Mouse (Mus musculus) kidney, adult 2 months (tissue): ENCODE results near the gene Rps6kb2. TPM values are rescaled to one million over a fixed set of nuclear protein-coding genes. Genes with fewer than 3 reads are reported as not detected.

Experiments used
- DNase-seq: peaks from one replicate; pipeline ENCODE4 v3.0.0; 2021
- H3K27ac ChIP-seq: fragments of 200-500 bp; 2 replicates; pipeline ENCODE4 v1.5.1; 2012; ENCODE audit warnings: low read depth, low read length, control low read depth, inconsistent platforms; ENCODE audit not compliant: insufficient read depth
- H3K27me3 ChIP-seq: fragments of 200-500 bp; replicated peaks from 2 replicates; pipeline ENCODE4 v1.6.1; 2012; ENCODE audit warnings: mild to moderate bottlenecking, moderate library complexity, low read length, inconsistent platforms; ENCODE audit not compliant: control insufficient read depth, insufficient read depth
- H3K36me3 ChIP-seq: fragments of 200-500 bp; 2 replicates; pipeline ENCODE4 v1.6.1; 2012; ENCODE audit warnings: mild to moderate bottlenecking, moderate library complexity, low read length, inconsistent platforms; ENCODE audit not compliant: control insufficient read depth, insufficient read depth
- H3K4me1 ChIP-seq: fragments of 200-500 bp; 2 replicates; pipeline ENCODE4 v1.6.1; 2011; ENCODE audit warnings: low read length; ENCODE audit not compliant: control insufficient read depth, insufficient read depth
- H3K4me3 ChIP-seq: fragments of 200-500 bp; 2 replicates; pipeline ENCODE4 v1.5.1; 2011; ENCODE audit warnings: mild to moderate bottlenecking, low read depth, low read length, control low read depth; ENCODE audit not compliant: insufficient read depth
- CTCF ChIP-seq: fragments of 200-500 bp; conservative IDR thresholded peaks from 2 replicates; pipeline ENCODE4 v1.5.1; 2011; ENCODE audit warnings: low read depth, mild to moderate bottlenecking, control low read depth, low read length, moderate library complexity, mixed read lengths; ENCODE audit not compliant: insufficient read depth, insufficient read length
- POLR2A ChIP-seq: fragments of 200-500 bp; IDR thresholded peaks from one replicate; pipeline ENCODE4 v1.6.1; 2011; ENCODE audit warnings: low read depth, low read length, control low read depth
- WGBS: fragments of 180-500 bp; shearing (Covaris S2); methylation state at CpG from one replicate; pipeline ENCODE4 v1.1.7; 2018; 5-methylcytosine and 5-hydroxymethylcytosine counted together
- polyA plus RNA-seq: library from polyadenylated mRNA; depleted of rRNA; stranded (reverse); fragments of >200 nt; gene quantifications from 2 replicates; pipeline ENCODE4 v1.2.3, GENCODE M21; 2012

Gene Rps6kb2
- polyA plus RNA-seq, 1 experiment: 41.0 TPM

DNA sequence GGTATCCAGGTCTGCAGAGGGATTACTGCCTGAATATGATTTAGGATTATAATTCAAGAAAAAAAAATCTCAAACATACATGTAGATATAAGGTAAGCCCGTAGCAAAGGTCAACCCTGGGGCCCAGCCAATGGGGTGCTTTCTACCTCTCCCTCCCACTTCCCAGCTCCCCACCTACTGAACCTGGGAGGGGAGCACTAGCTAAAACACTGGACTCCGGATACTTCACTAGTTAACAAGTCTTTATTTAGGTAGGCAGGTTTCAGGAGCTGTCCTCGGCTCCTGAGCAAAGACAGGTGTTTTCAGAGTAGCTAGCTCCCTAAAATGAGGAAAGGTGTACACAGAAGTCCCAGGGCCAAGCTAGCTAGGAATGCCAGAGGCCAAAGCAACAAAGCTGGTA, 946 bp upstream of the Rps6kb2 start:
- DNase-seq: no peak
- H3K27me3 ChIP-seq: no peaks in the 10 kb centered on the region
- no peaks in the 10 kb centered on the region for H3K36me3 ChIP-seq
- H3K27ac ChIP-seq: no peak overlapping the region
- no peak overlapping the region for H3K4me3 ChIP-seq
- TF ChIP-seq CTCF: no peak
- H3K4me1 ChIP-seq: peaks cover 7% of the 10 kb centered on the region; the same call in 1 of the 2 replicates
- WGBS: 74% methylated on average over 3 of the region's 3 CpGs

DNA sequence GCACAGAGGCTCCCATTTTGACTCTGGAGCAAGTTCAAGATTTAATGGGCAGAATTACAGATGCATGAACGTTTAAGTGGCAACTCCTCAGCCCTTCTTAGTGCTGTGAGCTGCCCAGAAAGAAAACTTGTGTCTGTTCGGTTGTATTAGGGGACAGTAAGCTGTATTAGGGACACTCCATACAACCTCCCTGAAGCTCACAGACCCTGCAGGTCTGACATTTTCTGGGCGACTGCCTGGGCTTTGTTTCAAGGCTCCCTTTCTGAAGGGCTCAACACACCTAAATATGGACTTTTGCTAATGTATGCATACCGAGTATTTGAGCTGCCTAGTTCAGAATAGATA, 361 bp upstream of the Rps6kb2 start:
- WGBS: 33% methylated on average over 4 of the region's 4 CpGs
- no peak overlapping the region for H3K27ac ChIP-seq

DNA sequence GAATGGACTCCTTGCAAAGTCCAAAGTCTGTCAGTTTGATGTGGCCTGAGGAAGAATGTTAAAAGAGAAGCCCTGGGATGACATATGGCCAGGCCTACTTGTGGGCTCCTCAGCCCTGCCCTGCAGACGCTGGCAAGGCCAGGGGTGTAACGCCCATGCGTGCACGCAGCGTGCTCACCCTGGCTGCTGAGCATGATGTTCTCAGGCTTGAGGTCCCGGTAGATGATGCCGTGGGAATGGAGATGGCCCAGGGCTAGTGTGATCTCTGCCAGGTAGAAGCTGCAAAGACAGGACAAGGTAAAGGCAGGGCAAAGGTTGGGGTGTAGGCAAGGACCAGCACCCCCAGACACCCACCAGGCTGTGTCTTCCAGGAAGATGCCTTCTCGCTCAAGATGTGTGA, 4.1 kb downstream of the Rps6kb2 start:
- Histone ChIP-seq H3K36me3 (no peaks in the 10 kb centered on the region), H3K4me3 (no peak overlapping the region), H3K27ac (no peak overlapping the region), H3K27me3 (no peaks in the 10 kb centered on the region), H3K4me1 (peaks cover 7% of the 10 kb centered on the region; the same call in 1 of the 2 replicates)
- 95% methylated on average over 8 of the region's 8 CpGs for WGBS
- no peak for DNase-seq
- TF ChIP-seq POLR2A (no peak), CTCF (no peak)

More for the DNA sequence above, 361 bp upstream of the Rps6kb2 start:
- TF ChIP-seq CTCF (no peak), POLR2A (no peak)
- no peak for DNase-seq
- H3K4me1 ChIP-seq: peaks cover 7% of the 10 kb centered on the region; the same call in 1 of the 2 replicates
- no peaks in the 10 kb centered on the region for H3K27me3 ChIP-seq
- H3K36me3 ChIP-seq: no peaks in the 10 kb centered on the region
- peak overlapping the region; percentile 81 for H3K4me3 ChIP-seq

DNA sequence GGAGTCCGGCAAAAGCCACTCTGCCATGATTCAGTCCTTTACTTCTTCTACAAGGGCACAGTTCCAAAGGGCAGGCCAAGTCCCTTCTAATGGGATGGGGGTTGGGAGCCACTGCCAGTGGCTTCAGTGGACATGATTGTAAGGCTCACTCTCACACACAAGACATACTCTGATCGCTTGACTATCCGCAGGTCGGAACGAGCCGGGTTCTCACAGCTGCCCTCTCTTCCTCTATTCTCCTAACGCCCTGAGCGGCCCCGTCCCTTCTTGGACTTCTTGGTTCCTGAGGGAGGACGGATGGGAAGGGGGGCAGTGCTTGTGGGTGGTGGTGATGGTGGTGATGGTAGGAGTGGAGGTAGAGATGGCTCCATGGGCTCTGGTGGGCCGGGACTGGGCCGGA, 6.4 kb downstream of the Rps6kb2 start:
- H3K36me3 ChIP-seq: no peaks in the 10 kb centered on the region
- H3K27me3 ChIP-seq: no peaks in the 10 kb centered on the region
- no peak overlapping the region for H3K27ac ChIP-seq
- WGBS: 75% methylated on average over 12 of the region's 12 CpGs
- no peaks in the 10 kb centered on the region for H3K4me1 ChIP-seq
- DNase-seq: no peak
- H3K4me3 ChIP-seq: no peak overlapping the region
- TF ChIP-seq CTCF: no peak
- no peak for TF ChIP-seq POLR2A

DNA sequence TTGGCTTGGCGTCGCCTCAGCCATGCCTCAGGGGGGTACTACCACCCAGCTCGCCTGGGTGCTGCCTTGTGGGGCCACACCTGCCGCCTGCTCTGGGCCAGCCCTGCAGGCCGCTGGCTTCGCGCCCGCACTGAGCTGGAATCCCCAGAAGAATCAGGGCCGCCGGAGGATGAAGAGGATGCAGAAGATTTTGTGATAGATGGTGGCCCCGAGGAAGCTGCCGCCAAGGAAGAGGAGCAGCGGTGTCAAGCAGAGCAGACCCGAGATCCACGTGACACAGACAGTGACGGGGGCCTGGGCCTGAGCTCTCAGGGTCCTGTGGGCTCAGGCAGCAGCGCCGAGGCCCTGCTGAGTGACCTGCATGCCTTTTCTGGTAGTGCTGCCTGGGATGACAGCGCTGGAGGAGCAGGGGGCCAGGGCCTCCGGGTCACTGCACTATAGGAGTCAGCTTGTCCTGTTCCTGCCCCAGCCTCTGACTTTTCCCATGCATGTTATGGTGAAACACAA, 7.0 kb downstream of the Rps6kb2 start:
- Histone ChIP-seq H3K4me3 (no peak overlapping the region), H3K27me3 (no peaks in the 10 kb centered on the region), H3K36me3 (no peaks in the 10 kb centered on the region), H3K27ac (no peak overlapping the region), H3K4me1 (no peaks in the 10 kb centered on the region)
- WGBS: 68% methylated on average over 20 of the region's 20 CpGs
- no peak for DNase-seq
- TF ChIP-seq CTCF (no peak), POLR2A (no peak)

DNA sequence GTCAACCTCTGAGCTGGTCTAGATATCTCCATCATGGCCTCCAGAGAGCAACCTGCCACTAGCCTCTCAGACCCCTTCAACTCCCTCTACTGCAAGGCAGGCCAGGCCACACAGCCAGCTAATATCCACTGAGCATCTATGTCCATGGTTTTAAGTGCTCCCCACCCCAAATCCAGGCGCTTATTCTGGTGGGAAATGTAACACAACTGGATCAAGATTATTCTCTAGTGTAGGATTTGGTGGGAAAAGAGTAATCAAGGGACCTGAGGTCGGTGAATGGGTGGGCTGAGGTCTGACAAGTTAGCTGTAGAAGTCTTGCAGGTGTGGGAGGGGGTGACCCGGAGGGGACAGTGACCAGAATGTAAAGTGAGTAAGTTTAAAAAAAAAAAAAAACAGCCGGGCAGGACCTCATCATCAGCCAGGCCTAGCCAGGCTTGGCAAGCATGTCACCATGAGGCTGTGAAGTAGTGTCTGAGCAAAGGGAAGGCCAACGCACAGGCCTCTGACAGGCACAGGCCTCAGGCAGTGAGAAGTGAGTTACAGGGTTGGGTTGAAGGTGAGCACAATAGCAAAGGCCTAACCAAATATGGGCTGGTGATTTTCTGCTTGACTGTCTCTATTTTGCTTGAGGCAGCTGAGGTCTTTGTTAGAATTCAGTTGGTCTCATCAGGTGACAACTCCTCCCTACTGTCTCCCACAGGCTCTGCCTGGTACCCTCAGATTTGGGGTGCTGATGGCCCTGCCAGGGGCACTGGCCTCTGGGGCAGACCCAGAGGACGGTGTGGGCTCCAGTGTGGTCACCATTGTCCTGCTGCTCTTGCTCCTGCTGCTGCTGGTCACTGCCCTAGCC, 7.7 kb downstream of the Rps6kb2 start:
- H3K4me3 ChIP-seq: no peak overlapping the region
- H3K4me1 ChIP-seq: no peaks in the 10 kb centered on the region
- 52% methylated on average over 6 of the region's 6 CpGs for WGBS
- H3K27me3 ChIP-seq: no peaks in the 10 kb centered on the region
- H3K27ac ChIP-seq: no peak overlapping the region
- H3K36me3 ChIP-seq: no peaks in the 10 kb centered on the region
- TF ChIP-seq CTCF (no peak), POLR2A (no peak)
- DNase-seq: no peak

DNA sequence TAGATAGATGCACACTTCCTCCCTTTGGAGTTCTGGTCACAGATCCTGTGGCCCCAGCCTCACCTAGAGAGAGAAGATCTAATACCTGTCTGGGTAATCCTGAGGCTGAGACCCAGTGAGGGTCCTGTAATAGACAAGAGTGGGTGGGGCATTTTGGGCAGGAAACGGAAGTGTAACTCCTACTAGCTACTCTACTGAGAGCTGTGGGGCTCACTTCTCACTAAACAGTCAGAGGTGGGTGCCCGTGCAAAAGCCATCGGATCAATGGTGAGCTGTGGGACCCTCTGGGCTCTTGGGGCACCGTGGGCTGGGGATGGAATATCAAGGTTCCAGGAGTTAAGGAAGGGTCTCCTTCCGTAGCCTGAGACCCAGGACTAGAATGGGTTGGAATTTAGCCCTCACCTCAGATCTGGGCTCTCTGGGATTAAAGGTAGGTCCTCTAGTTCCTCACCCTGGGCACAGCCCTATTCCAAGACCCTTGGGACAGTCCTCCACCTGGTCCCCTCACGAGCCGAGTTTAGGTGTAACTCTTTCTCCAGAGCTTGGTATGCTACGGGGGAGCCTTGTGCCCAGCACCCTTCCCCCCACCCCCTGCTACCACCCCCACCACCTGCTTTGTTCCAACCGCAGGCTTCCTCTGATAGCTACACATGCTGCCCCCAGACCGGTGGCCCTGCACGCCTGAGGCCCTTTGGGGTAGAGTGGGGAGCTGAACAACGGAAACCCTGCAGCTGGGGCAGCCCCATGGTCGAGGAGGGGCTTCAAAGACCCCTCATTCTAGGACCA, 8.5 kb downstream of the Rps6kb2 start:
- H3K4me1 ChIP-seq: peaks cover 3% of the 10 kb centered on the region
- H3K27me3 ChIP-seq: no peaks in the 10 kb centered on the region
- no peaks in the 10 kb centered on the region for H3K36me3 ChIP-seq
- no peak overlapping the region for H3K27ac ChIP-seq
- no peak overlapping the region for H3K4me3 ChIP-seq
- DNase-seq: no peak
- TF ChIP-seq POLR2A (no peak), CTCF (no peak)
- 80% methylated on average over 13 of the region's 13 CpGs for WGBS
